Mouse (Mus musculus) splenic B cell, adult 2 months (primary cell): ENCODE results near the gene Gnas.
"Not testable (repeated sequence)": the region's sequence is repeated elsewhere in the genome, so short reads cannot be mapped to it uniquely, and the experiment has no call there.

Experiments used
- DNase-seq: peaks from one replicate; pipeline ENCODE4 v3.0.0-alpha.2; 2011; ENCODE audit warnings: low read depth, low spot score
- H3K27me3 ChIP-seq: 2 replicates; pipeline ENCODE4 v1.6.1; 2012; ENCODE audit warnings: mild to moderate bottlenecking, low read length, moderate library complexity, mixed read lengths; ENCODE audit not compliant: control insufficient read depth, poor library complexity, insufficient read depth, severe bottlenecking
- H3K36me3 ChIP-seq: 2 replicates; pipeline ENCODE4 v1.6.1; 2012; ENCODE audit warnings: mild to moderate bottlenecking, low read length, moderate library complexity, mixed read lengths; ENCODE audit not compliant: control insufficient read depth, poor library complexity, insufficient read depth, severe bottlenecking

Gene Gnas

GRCm38 (mm10) chr2:174300186-174300585 is 16.1 kb downstream of the Gnas start:
- Histone ChIP-seq H3K27me3 (no peaks in the 10 kb centered on the region), H3K36me3 (no peaks in the 10 kb centered on the region)
- no peak for DNase-seq

GRCm38 (mm10) chr2:174300666-174301065 is 16.5 kb downstream of the Gnas start:
- Histone ChIP-seq H3K27me3 (no peaks in the 10 kb centered on the region), H3K36me3 (no peaks in the 10 kb centered on the region)
- no peak for DNase-seq

GRCm38 (mm10) chr2:174302526-174302925 is 18.4 kb downstream of the Gnas start:
- no peaks in the 10 kb centered on the region for H3K27me3 ChIP-seq
- DNase-seq = no peak
- H3K36me3 ChIP-seq = no peaks in the 10 kb centered on the region

- Histone ChIP-seq H3K36me3 (no peaks in the 10 kb centered on the region), H3K27me3 (no peaks in the 10 kb centered on the region)
- no peak for DNase-seq
Observed at GRCm38 (mm10) chr2:174305646-174306045, 21.5 kb downstream of the Gnas start.

GRCm38 (mm10) chr2:174307903-174308302 is 23.8 kb downstream of the Gnas start:
- Histone ChIP-seq H3K27me3 (no peaks in the 10 kb centered on the region), H3K36me3 (no peaks in the 10 kb centered on the region)
- no peak for DNase-seq

- peak; percentile 65 for DNase-seq
- Histone ChIP-seq H3K27me3 (no peaks in the 10 kb centered on the region), H3K36me3 (no peaks in the 10 kb centered on the region)
Observed at GRCm38 (mm10) chr2:174310913-174311514, 26.9 kb downstream of the Gnas start.

- Histone ChIP-seq H3K27me3 (no peaks in the 10 kb centered on the region), H3K36me3 (no peaks in the 10 kb centered on the region)
- no peak for DNase-seq
Observed at GRCm38 (mm10) chr2:174311613-174312012, 27.5 kb downstream of the Gnas start.

- no peaks in the 10 kb centered on the region for H3K36me3 ChIP-seq
- peak; percentile 92 for DNase-seq
- no peaks in the 10 kb centered on the region for H3K27me3 ChIP-seq
Observed at GRCm38 (mm10) chr2:174312118-174312647, 28.1 kb downstream of the Gnas start.

GRCm38 (mm10) chr2:174312661-174313060 is 28.5 kb downstream of the Gnas start:
- H3K36me3 ChIP-seq = no peaks in the 10 kb centered on the region
- H3K27me3 ChIP-seq = no peaks in the 10 kb centered on the region
- DNase-seq = no peak

GRCm38 (mm10) chr2:174315445-174315844 is 31.3 kb downstream of the Gnas start:
- H3K36me3 ChIP-seq, H3K27me3 ChIP-seq, DNase-seq: not testable (repeated sequence)

- DNase-seq = no peak
- H3K27me3 ChIP-seq = no peaks in the 10 kb centered on the region
- no peaks in the 10 kb centered on the region for H3K36me3 ChIP-seq
Observed at GRCm38 (mm10) chr2:174316661-174317060, 32.5 kb downstream of the Gnas start.

GRCm38 (mm10) chr2:174325989-174326388 is 41.9 kb downstream of the Gnas start:
- Histone ChIP-seq H3K36me3 (no peaks in the 10 kb centered on the region), H3K27me3 (no peaks in the 10 kb centered on the region)
- DNase-seq = no peak

- no peak for DNase-seq
- H3K27me3 ChIP-seq = no peaks in the 10 kb centered on the region
- no peaks in the 10 kb centered on the region for H3K36me3 ChIP-seq
Observed at GRCm38 (mm10) chr2:174326481-174326880, 42.4 kb downstream of the Gnas start.

GRCm38 (mm10) chr2:174327295-174327981 is 43.3 kb downstream of the Gnas start:
- DNase-seq = peak; percentile 91
- Histone ChIP-seq H3K36me3 (no peaks in the 10 kb centered on the region), H3K27me3 (no peaks in the 10 kb centered on the region)

- H3K27me3 ChIP-seq = no peaks in the 10 kb centered on the region
- DNase-seq = no peak
- no peaks in the 10 kb centered on the region for H3K36me3 ChIP-seq
Observed at GRCm38 (mm10) chr2:174328358-174328905, 44.3 kb downstream of the Gnas start.
